Mouse (Mus musculus) embryonic facial prominence, embryonic 13.5 days (tissue): Measurements from ENCODE around the gene Sgcg. TPM values are rescaled to one million over a fixed set of nuclear protein-coding genes. Genes with fewer than 3 reads are reported as not detected.

ENCODE experiments used
- ATAC-seq: fragments of 200-750 bp; cut with Nextera tagmentation; 2 replicates; pipeline ENCODE4 v1.8.0; 2017; ENCODE audit warnings: low read depth; ENCODE audit not compliant: insufficient number of reproducible peaks, insufficient read depth, low FRiP score, low TSS enrichment
- H3K27ac ChIP-seq: fragments of 300-500 bp; sonication (generic); 2 replicates; pipeline ENCODE4 v1.5.1; 2015; ENCODE audit warnings: moderate library complexity, mild to moderate bottlenecking, inconsistent platforms
- H3K27me3 ChIP-seq: fragments of 300-500 bp; sonication (generic); 2 replicates; pipeline ENCODE4 v1.6.1; 2015; ENCODE audit warnings: mild to moderate bottlenecking, inconsistent platforms
- H3K36me3 ChIP-seq: fragments of 300-500 bp; sonication (generic); 2 replicates; pipeline ENCODE4 v1.6.1; 2015; ENCODE audit warnings: mild to moderate bottlenecking, inconsistent platforms
- H3K4me1 ChIP-seq: fragments of 300-500 bp; sonication (generic); 2 replicates; pipeline ENCODE4 v1.6.1; 2015; ENCODE audit warnings: inconsistent platforms
- H3K4me2 ChIP-seq: fragments of 300-500 bp; sonication (generic); 2 replicates; pipeline ENCODE4 v1.6.1; 2015; ENCODE audit warnings: moderate library complexity, mild to moderate bottlenecking, inconsistent platforms
- H3K4me3 ChIP-seq: fragments of 300-500 bp; sonication (generic); 2 replicates; pipeline ENCODE4 v1.5.1; 2015; ENCODE audit warnings: mild to moderate bottlenecking, inconsistent platforms
- H3K9ac ChIP-seq: fragments of 300-500 bp; sonication (generic); 2 replicates; pipeline ENCODE4 v1.6.1; 2015; ENCODE audit warnings: mild to moderate bottlenecking, inconsistent platforms
- H3K9me3 ChIP-seq: fragments of 300-500 bp; sonication (generic); 2 replicates; pipeline ENCODE4 v1.6.1; 2016; ENCODE audit warnings: inconsistent platforms
- WGBS: fragments of 180-500 bp; shearing (Covaris S2); methylation state at CpG from one replicate; pipeline ENCODE4 v1.1.7; 2015; ENCODE audit warnings: mixed read lengths; 5-methylcytosine and 5-hydroxymethylcytosine counted together
- polyA plus RNA-seq: library from polyadenylated mRNA; unstranded; fragments of >200 nt; fragmentation: Nextera tagmentation; extraction: Ambion mirVana; gene quantifications from 2 replicates; pipeline ENCODE4 v1.2.1, GENCODE M21; 2015

Sgcg gene
- polyA plus RNA-seq, 1 experiment from 2014 or later = 1.3 TPM

GRCm38 (mm10) chr14:61172548-61173158 lies 85.6 kb downstream of the Sgcg start:
- H3K27me3 ChIP-seq = no peaks in the 10 kb centered on the region
- H3K4me2 ChIP-seq = peak overlapping the region; percentile 86
- peak overlapping the region; percentile 80 for H3K4me3 ChIP-seq
- H3K9me3 ChIP-seq = no peaks in the 10 kb centered on the region
- H3K4me1 ChIP-seq = peaks cover 9% of the 10 kb centered on the region
- WGBS = under 1% methylated on average over 46 of the region's 52 CpGs
- H3K36me3 ChIP-seq = no peaks in the 10 kb centered on the region
- peak overlapping the region; percentile 82 for H3K9ac ChIP-seq
- peak overlapping the region; percentile 86 for H3K27ac ChIP-seq
- peak; percentile 97 for ATAC-seq

GRCm38 (mm10) chr14:61171261-61171970 lies 86.9 kb downstream of the Sgcg start:
- H3K4me1 ChIP-seq = peaks cover 9% of the 10 kb centered on the region
- no peak overlapping the region for H3K4me2 ChIP-seq
- no peaks in the 10 kb centered on the region for H3K36me3 ChIP-seq
- H3K27ac ChIP-seq = no peak overlapping the region
- no peak overlapping the region for H3K4me3 ChIP-seq
- H3K9ac ChIP-seq = no peak overlapping the region
- no peaks in the 10 kb centered on the region for H3K9me3 ChIP-seq
- ATAC-seq = no peak
- no peaks in the 10 kb centered on the region for H3K27me3 ChIP-seq
- WGBS = 86% methylated on average over 5 of the region's 5 CpGs

Other genes starting within 250 kb of the Sgcg start
- 81.8 and 95.3 TPM in 2 replicates for gene Tnfrsf19, start 212.0 kb downstream of the Sgcg start, polyA plus RNA-seq
- 2.8 and 3.0 TPM in 2 replicates for gene Sacs, start 120.0 kb downstream of the Sgcg start, polyA plus RNA-seq
- 0.65 and 0.69 TPM in 2 replicates for gene Arl11, start 51.3 kb upstream of the Sgcg start, polyA plus RNA-seq
- gene Ebpl, start 101.9 kb upstream of the Sgcg start, polyA plus RNA-seq = 15.8 and 16.0 TPM in 2 replicates
- 52.7 and 55.0 TPM in 2 replicates for gene Kpna3, start 181.4 kb upstream of the Sgcg start, polyA plus RNA-seq